Mouse (Mus musculus): ENCODE data around the gene Scn3b.

Scn3b gene

GRCm38 (mm10) chr9:40269103-40269861 lies at the start of gene Scn3b:
Scn3b (plus strand) TSS chr9:40269217.
- DNase-seq (ENCODE audit: low read depth), result no peak

- no peak for DNase-seq (ENCODE audit: low read depth)
Measured at GRCm38 (mm10) chr9:40224289-40224688, 44.7 kb upstream of the Scn3b start.

GRCm38 (mm10) chr9:40227874-40228789 lies 40.9 kb upstream of the Scn3b start:
- DNase-seq (ENCODE audit: low read depth), result peak; percentile 62

- DNase-seq (ENCODE audit: low read depth), result no peak
Measured at GRCm38 (mm10) chr9:40228804-40229331, 40.1 kb upstream of the Scn3b start.

- DNase-seq (ENCODE audit: low read depth), result no peak
Measured at GRCm38 (mm10) chr9:40229479-40229878, 39.5 kb upstream of the Scn3b start.

- no peak for DNase-seq (ENCODE audit: low read depth)
Measured at GRCm38 (mm10) chr9:40231019-40231418, 38.0 kb upstream of the Scn3b start.

GRCm38 (mm10) chr9:40234233-40235072 lies 34.6 kb upstream of the Scn3b start:
- DNase-seq (ENCODE audit: low read depth), result no peak

- DNase-seq (ENCODE audit: low read depth), result no peak
Measured at GRCm38 (mm10) chr9:40235220-40235619, 33.8 kb upstream of the Scn3b start.

GRCm38 (mm10) chr9:40239749-40240148 lies 29.3 kb upstream of the Scn3b start:
- DNase-seq (ENCODE audit: low read depth), result no peak

GRCm38 (mm10) chr9:40240311-40240710 lies 28.7 kb upstream of the Scn3b start:
- no peak for DNase-seq (ENCODE audit: low read depth)

- no peak for DNase-seq (ENCODE audit: low read depth)
Measured at GRCm38 (mm10) chr9:40241223-40241801, 27.7 kb upstream of the Scn3b start.

GRCm38 (mm10) chr9:40241951-40242888 lies 26.8 kb upstream of the Scn3b start:
- DNase-seq (ENCODE audit: low read depth), result no peak

GRCm38 (mm10) chr9:40245466-40245865 lies 23.6 kb upstream of the Scn3b start:
- no peak for DNase-seq (ENCODE audit: low read depth)

GRCm38 (mm10) chr9:40245974-40246665 lies 22.9 kb upstream of the Scn3b start:
- DNase-seq (ENCODE audit: low read depth), result no peak

- no peak for DNase-seq (ENCODE audit: low read depth)
Measured at GRCm38 (mm10) chr9:40246702-40247101, 22.3 kb upstream of the Scn3b start.

- no peak for DNase-seq (ENCODE audit: low read depth)
Measured at GRCm38 (mm10) chr9:40249106-40249505, 19.9 kb upstream of the Scn3b start.

- DNase-seq (ENCODE audit: low read depth), result no peak
Measured at GRCm38 (mm10) chr9:40252459-40252858, 16.6 kb upstream of the Scn3b start.

- no peak for DNase-seq (ENCODE audit: low read depth)
Measured at GRCm38 (mm10) chr9:40263874-40264273, 5.1 kb upstream of the Scn3b start.

- no peak for DNase-seq (ENCODE audit: low read depth)
Measured at GRCm38 (mm10) chr9:40268040-40268747, 823 bp upstream of the Scn3b start.

All from c-Kit-positive CD71-negative TER-119-negative erythroid progenitor cells, embryonic 14.5 days (primary cell).